Mouse (Mus musculus): ENCODE data around the gene Exoc8. TPM values are rescaled to one million over a fixed set of nuclear protein-coding genes. Genes with fewer than 3 reads are reported as not detected.

Gene Exoc8
- 11.1 to 12.3 TPM (median 11.8 TPM) in 4 replicates for total RNA-seq (2023)

GRCm38 (mm10) chr8:124897386-124898250 lies at the start of gene Exoc8, which contains the start of gene Sprtn:
Gene Exoc8 (minus strand): TSS chr8:124897705.
Gene Sprtn (plus strand): TSS chr8:124897886.

DNA sequence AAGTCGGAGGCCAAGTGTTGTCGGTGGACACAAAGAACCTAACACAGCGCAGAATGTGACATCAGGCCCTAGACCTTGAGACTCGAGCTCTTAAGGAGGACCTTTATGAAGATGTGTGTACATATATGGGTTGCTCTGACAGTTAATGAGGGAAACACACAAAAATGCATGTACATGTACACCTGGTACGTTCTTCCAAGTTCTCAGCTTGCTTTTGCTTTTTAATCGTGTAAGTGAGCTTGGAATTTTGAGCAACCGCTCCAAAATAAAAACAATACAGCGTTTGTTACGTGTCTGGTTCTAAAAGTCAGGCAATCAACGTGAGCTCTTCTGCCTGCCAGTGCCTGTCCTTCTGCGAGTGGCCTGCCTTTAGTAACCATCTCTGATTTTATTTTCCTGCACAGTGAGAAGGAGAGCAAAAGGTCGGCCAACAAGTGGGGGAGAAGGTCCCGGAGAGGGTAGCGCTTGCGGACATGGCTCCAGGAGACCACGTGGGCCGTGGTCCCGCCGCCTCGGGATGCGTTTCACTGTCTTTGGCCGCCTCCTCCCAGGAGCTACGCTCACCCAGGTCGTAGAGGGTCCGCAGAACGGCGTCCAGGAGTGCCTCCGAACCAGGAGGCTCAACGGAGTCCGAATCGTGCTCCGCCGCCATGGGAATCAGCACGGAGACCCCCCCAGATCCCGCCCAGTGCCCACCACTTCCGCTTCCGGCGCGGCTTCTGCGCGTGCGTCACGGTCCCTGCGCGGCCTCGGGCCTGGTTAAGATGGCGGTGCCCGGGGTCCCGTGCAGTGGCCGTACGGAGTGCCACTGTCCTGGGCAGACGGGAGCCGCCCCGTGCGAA lies 35.0 kb downstream of the Exoc8 start, which contains the start of the genes Gnpat and 2810004N23Rik:
TSS of gene Gnpat (plus strand) at position 713 of the 842 bp plus-strand sequence.
TSS of gene 2810004N23Rik (minus strand) at position 800 of the 842 bp plus-strand sequence.

Other genes with a start within 250 kb of the Exoc8 start
- gene 2310022B05Rik, start 234.3 kb downstream of the Exoc8 start, total RNA-seq (2023) = 7.2 to 10.0 TPM (median 8.4 TPM) in 4 replicates
- 79.7 to 95.6 TPM (median 83.2 TPM) in 4 replicates for gene Ttc13, start 175.7 kb downstream of the Exoc8 start, total RNA-seq (2023)
- gene Arv1, start 175.6 kb downstream of the Exoc8 start, total RNA-seq (2023) = 17.0 to 23.3 TPM (median 19.7 TPM) in 4 replicates
- 0.73 TPM in 1 of 4 replicates, not detected in the others for gene Fam89a, start 145.9 kb downstream of the Exoc8 start, total RNA-seq (2023)
- not detected in 4 replicates for gene Trim67, start 104.6 kb downstream of the Exoc8 start, total RNA-seq (2023)
- gene Gnpat, start 34.7 kb downstream of the Exoc8 start, total RNA-seq (2023) = 57.4 to 66.7 TPM (median 61.4 TPM) in 4 replicates
- 21.0 to 25.7 TPM (median 22.8 TPM) in 4 replicates for gene 2810004N23Rik, start 34.6 kb downstream of the Exoc8 start, total RNA-seq (2023)
- gene Sprtn, start 181 bp upstream of the Exoc8 start, total RNA-seq (2023) = 27.8 to 32.2 TPM (median 30.7 TPM) in 4 replicates
- gene Egln1, start 51.6 kb upstream of the Exoc8 start, total RNA-seq (2023) = 15.4 to 17.3 TPM (median 16.9 TPM) in 4 replicates
- 42.0 to 49.1 TPM (median 44.9 TPM) in 4 replicates for gene Tsnax, start 115.3 kb upstream of the Exoc8 start, total RNA-seq (2023)
- 2.9 to 4.0 TPM (median 3.0 TPM) in 4 replicates for gene Disc1, start 156.5 kb upstream of the Exoc8 start, total RNA-seq (2023)

All from B cell, adult 62 days (primary cell).